Mouse (Mus musculus): Measurements from ENCODE around the gene Pnpla6.

The Pnpla6 gene

GRCm38 (mm10) chr8:3515260-3515671, at the start of gene Pnpla6:
Gene Pnpla6, plus strand, starts transcription at chr8:3515384.
- DNase-seq (ENCODE audit: low read depth, low spot score): no peak

- peak; percentile 98 for DNase-seq (ENCODE audit: low read depth, low spot score)
Observed at GRCm38 (mm10) chr8:3467006-3467885, 47.9 kb upstream of the Pnpla6 start, which contains the start of gene Pex11g. Gene Pex11g, minus strand, starts transcription at chr8:3467680.

DNA sequence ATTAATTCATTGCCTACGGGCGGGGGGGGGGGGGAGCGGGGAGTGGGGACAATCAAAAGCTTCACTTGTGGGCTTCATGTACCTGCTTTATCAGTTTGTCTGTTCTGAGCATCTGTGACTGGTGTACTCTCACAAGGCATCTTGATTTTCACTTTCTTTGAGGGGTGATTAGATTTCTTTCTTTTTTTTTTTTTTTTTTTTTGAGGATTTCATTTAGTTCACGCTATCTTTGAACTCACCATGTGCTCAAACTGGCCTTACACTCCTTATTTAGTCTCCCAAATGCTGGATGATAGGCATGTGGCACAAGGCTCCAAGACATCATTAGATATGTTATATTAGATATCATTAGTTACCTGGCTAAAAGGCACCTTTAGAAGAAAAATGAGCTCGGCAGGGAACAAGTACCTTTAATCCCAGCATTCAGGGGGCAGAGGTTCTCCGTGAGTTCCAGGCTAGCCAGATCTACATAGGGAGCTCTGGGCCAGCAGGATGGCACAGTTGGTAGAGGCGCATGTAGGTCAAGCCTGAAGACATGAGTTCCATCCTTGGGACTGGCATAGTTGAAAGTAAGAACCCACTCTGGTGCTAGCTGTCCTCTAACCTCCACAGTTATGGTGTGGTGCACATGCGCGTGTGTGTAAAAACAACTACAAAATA, 47.2 kb upstream of the Pnpla6 start:
- no peak for DNase-seq (ENCODE audit: low read depth, low spot score)

- DNase-seq (ENCODE audit: low read depth, low spot score): no peak
Observed at GRCm38 (mm10) chr8:3468838-3469237, 46.3 kb upstream of the Pnpla6 start.

- DNase-seq (ENCODE audit: low read depth, low spot score): no peak
Observed at GRCm38 (mm10) chr8:3470562-3470961, 44.6 kb upstream of the Pnpla6 start, which contains the start of gene Tex45. Gene Tex45, plus strand, starts transcription at chr8:3470862.

DNA sequence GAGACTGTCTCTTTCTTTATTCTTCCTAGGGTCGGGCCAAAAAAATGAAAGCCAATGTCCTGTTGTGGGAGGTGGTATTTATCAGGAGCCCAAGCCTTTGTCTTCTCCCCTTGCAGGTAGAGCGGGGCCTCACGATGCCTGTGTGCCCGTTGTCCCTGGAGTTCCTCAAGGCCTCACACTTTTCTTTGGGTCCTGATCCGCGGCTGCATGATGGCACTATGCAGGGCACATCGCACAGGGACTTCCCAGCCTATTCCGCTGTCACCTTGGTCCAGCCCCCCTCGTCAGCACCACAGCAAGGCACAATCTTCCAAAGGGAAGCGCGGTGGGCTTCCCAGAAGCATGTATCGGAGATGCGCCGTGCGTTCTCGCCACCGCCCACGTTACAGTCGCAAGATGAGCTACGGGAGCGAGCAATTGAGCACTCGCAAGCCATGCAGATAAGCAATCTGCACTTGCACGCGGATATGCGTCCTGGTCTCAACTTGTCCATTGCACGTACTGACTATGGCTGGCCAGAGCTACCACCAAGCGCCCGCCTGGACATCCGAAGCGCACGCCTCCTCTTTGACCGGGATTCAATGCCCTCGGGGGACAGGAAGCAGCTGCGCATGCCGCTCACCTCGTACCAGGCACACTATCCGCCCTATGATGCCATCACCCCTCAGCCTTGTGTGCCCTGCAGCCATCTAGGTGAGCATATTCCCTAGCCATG, 39.3 kb upstream of the Pnpla6 start:
- DNase-seq (ENCODE audit: low read depth, low spot score): no peak

GRCm38 (mm10) chr8:3480221-3480785, 34.9 kb upstream of the Pnpla6 start:
- DNase-seq (ENCODE audit: low read depth, low spot score): no peak

DNA sequence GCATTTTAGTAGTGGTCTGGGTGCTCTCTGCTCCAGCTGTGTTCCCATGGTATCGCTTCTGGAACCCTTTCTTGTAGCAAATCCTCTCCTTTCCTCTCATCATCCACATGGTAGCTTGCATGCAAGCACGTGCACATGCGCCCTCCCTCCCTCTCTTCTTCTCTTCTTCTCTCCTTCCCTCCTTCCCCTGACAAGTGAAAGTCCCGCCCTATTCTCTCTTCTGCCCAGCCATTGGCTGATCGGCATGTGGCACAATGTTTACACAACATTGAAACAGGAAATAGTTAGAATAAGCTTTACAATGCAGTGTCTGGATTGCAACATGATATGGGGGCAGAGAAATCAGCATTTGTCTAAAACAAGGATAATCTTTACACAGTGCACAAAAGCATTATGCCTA, 33.6 kb upstream of the Pnpla6 start:
- no peak for DNase-seq (ENCODE audit: low read depth, low spot score)

GRCm38 (mm10) chr8:3482240-3482740, 32.9 kb upstream of the Pnpla6 start:
- DNase-seq (ENCODE audit: low read depth, low spot score): no peak

GRCm38 (mm10) chr8:3483546-3483945, 31.6 kb upstream of the Pnpla6 start:
- DNase-seq (ENCODE audit: low read depth, low spot score): no peak

- DNase-seq (ENCODE audit: low read depth, low spot score): no peak
Observed at GRCm38 (mm10) chr8:3485192-3485591, 30.0 kb upstream of the Pnpla6 start.

- DNase-seq (ENCODE audit: low read depth, low spot score): no peak
Observed at GRCm38 (mm10) chr8:3492901-3493844, 22.0 kb upstream of the Pnpla6 start, which contains the start of gene Zfp358. Gene Zfp358, plus strand, starts transcription at chr8:3493138.

- DNase-seq (ENCODE audit: low read depth, low spot score): no peak
Observed at GRCm38 (mm10) chr8:3493845-3494208, 21.4 kb upstream of the Pnpla6 start.

- DNase-seq (ENCODE audit: low read depth, low spot score): no peak
Observed at GRCm38 (mm10) chr8:3495578-3496427, 19.4 kb upstream of the Pnpla6 start.

- DNase-seq (ENCODE audit: low read depth, low spot score): no peak
Observed at GRCm38 (mm10) chr8:3496428-3496748, 18.8 kb upstream of the Pnpla6 start.

- DNase-seq (ENCODE audit: low read depth, low spot score): no peak
Observed at GRCm38 (mm10) chr8:3498583-3498982, 16.6 kb upstream of the Pnpla6 start.

DNA sequence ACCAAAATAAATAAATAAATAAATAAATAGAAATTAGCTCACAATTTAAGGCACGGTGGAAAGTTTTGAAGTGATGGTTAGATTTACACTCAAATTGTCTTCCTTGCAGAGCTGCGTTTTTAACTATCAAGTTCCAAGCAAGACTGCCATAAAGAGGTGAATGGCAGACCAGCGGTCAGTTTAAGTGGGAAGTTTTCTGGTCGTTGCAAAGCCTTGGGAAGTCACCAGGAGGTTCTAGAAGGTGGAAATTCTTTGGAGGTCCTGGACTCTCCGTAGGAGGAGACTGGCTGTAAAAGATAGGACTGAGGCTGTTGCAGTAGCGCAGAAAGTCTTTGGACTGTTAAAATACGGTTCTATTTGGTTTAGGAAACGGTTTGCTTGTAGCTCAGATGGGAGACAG, 15.4 kb upstream of the Pnpla6 start:
- DNase-seq (ENCODE audit: low read depth, low spot score): no peak

GRCm38 (mm10) chr8:3500235-3501090, 14.7 kb upstream of the Pnpla6 start, which contains the start of gene Mcoln1:
Gene Mcoln1, plus strand, starts transcription at chr8:3500457.
- DNase-seq (ENCODE audit: low read depth, low spot score): peak; percentile 94

DNA sequence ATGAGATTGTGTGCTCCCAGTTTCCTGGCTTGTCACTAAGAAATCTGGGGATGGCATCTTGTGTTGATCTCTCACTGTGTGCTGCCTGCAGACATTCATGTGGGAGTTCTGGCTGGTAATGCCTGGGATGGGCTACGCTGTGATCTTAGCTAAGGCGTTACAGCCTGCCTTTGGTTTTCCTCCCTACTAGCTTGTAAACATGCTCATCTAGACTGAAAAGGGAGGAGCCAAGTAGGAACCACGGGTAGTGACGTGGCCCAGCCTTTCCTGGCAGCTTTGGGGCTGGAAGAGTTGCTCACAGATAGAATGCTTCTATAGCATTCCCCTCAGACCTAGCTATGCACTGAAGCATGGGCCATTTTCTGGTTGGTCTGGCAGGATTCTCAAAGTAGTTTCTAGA, 13.0 kb upstream of the Pnpla6 start:
- no peak for DNase-seq (ENCODE audit: low read depth, low spot score)
